Mouse (Mus musculus) forebrain, embryonic 10.5 days (tissue): Measurements from ENCODE around the gene Slc25a19. TPM values are rescaled to one million over a fixed set of nuclear protein-coding genes. Genes with fewer than 3 reads are reported as not detected.

Experiments used
- polyA plus RNA-seq: library from polyadenylated mRNA; unstranded; fragments of >200 nt; fragmentation: Nextera tagmentation; extraction: Ambion mirVana; gene quantifications from 2 replicates; pipeline ENCODE4 v1.2.1, GENCODE M21; 2016

Slc25a19 gene
- polyA plus RNA-seq, 1 experiment from 2014 or later, result 26.2 TPM

Other genes starting within 250 kb of the Slc25a19 start
- gene Cdr2l, start 246.4 kb downstream of the Slc25a19 start, polyA plus RNA-seq, result 21.1 and 21.8 TPM in 2 replicates
- 275 and 277 TPM in 2 replicates for gene Mrpl58, start 224.5 kb downstream of the Slc25a19 start, polyA plus RNA-seq
- 877 and 886 TPM in 2 replicates for gene Atp5h, start 208.3 kb downstream of the Slc25a19 start, polyA plus RNA-seq
- gene Kctd2, start 208.2 kb downstream of the Slc25a19 start, polyA plus RNA-seq, result 8.9 and 10.3 TPM in 2 replicates
- gene Trim80, start 187.8 kb downstream of the Slc25a19 start, polyA plus RNA-seq, result 0.15 and 0.19 TPM in 2 replicates
- 0.19 and 0.20 TPM in 2 replicates for gene Slc16a5, start 165.8 kb downstream of the Slc25a19 start, polyA plus RNA-seq
- 8.1 and 8.2 TPM in 2 replicates for gene Armc7, start 152.6 kb downstream of the Slc25a19 start, polyA plus RNA-seq
- 93.2 and 94.5 TPM in 2 replicates for gene Nt5c, start 136.4 kb downstream of the Slc25a19 start, polyA plus RNA-seq
- 719 and 771 TPM in 2 replicates for gene Jpt1, start 113.9 kb downstream of the Slc25a19 start, polyA plus RNA-seq
- gene Sumo2, start 92.0 kb downstream of the Slc25a19 start, polyA plus RNA-seq, result 1,497 and 1,498 TPM in 2 replicates
- gene Nup85, start 63.9 kb downstream of the Slc25a19 start, polyA plus RNA-seq, result 281 and 299 TPM in 2 replicates
- gene Mrps7, start 24.4 kb downstream of the Slc25a19 start, polyA plus RNA-seq, result 106 TPM in 2 replicates
- 29.6 and 35.0 TPM in 2 replicates for gene Gga3, start 24.2 kb downstream of the Slc25a19 start, polyA plus RNA-seq
- 20.3 and 23.8 TPM in 2 replicates for gene Mif4gd, start 15.3 kb downstream of the Slc25a19 start, polyA plus RNA-seq
- gene Grb2, start 80.3 kb upstream of the Slc25a19 start, polyA plus RNA-seq, result 74.4 and 79.6 TPM in 2 replicates
- gene Tmem94, start 137.1 kb upstream of the Slc25a19 start, polyA plus RNA-seq, result 36.8 and 38.1 TPM in 2 replicates
- 18.3 and 19.2 TPM in 2 replicates for gene Caskin2, start 185.3 kb upstream of the Slc25a19 start, polyA plus RNA-seq
- gene Tsen54, start 186.4 kb upstream of the Slc25a19 start, polyA plus RNA-seq, result 34.7 and 41.0 TPM in 2 replicates
- gene Llgl2, start 195.8 kb upstream of the Slc25a19 start, polyA plus RNA-seq, result 7.5 and 7.6 TPM in 2 replicates
- 0.06 and 0.11 TPM in 2 replicates for gene Myo15b, start 230.1 kb upstream of the Slc25a19 start, polyA plus RNA-seq